Mouse (Mus musculus) frontal cortex, adult (tissue): ENCODE results near the gene Sorcs2.

ENCODE experiments used
- ATAC-seq: cut with Nextera tagmentation; 2 replicates; pipeline ENCODE4 v1.9.2; 2017; ENCODE audit warnings: mild to moderate bottlenecking, moderate library complexity, mixed read lengths; ENCODE audit not compliant: low TSS enrichment

Sorcs2 gene

GRCm38 (mm10) chr5:36003797-36004196 is 394.1 kb downstream of the Sorcs2 start:
- no peak for ATAC-seq

- ATAC-seq = no peak
These were observed 407.8 kb downstream of the Sorcs2 start for GRCm38 (mm10) chr5:35989986-35990735.

GRCm38 (mm10) chr5:35989506-35989905 is 408.4 kb downstream of the Sorcs2 start:
- ATAC-seq = no peak

DNA sequence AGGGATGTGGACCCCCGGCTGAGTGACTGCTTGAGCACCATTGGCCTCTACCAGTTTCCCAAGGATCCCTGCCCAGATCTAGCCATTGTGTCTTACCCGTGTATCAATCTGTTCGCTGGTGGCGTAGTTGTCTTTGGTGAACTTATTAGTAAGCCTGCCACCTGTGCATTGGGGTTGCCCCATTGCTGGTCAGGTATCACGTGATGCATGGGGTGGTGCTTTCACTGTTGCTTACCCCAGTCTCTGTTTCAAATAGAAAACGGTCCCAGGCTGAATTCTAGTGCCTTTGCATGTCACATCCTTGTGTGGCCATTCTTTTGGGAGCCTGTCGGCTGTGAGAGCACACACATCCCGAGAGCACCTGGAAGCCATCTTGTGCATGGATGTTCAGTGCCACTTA is 409.9 kb downstream of the Sorcs2 start:
- no peak for ATAC-seq

DNA sequence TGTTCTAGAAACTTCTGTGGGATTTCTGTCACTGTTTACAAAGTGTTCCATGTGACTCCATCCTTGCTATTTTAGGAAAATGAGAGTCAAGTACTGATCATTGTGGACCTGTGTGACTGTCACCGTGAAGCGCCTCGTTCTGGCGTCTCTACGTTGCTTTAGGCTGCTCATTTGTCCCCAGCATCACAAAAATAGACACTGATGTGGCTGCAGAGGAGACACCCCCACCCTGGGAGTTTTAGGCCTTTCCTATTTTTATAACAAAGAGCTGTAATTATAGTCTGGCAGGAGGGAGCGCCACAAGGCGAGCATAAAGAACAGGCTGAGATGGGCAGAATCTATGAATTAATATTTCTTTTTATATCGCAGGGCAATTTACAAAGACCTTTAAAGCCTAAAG is 412.3 kb downstream of the Sorcs2 start:
- ATAC-seq = peak; percentile 72

GRCm38 (mm10) chr5:35981976-35982375 is 416.0 kb downstream of the Sorcs2 start:
- ATAC-seq = peak; percentile 64

DNA sequence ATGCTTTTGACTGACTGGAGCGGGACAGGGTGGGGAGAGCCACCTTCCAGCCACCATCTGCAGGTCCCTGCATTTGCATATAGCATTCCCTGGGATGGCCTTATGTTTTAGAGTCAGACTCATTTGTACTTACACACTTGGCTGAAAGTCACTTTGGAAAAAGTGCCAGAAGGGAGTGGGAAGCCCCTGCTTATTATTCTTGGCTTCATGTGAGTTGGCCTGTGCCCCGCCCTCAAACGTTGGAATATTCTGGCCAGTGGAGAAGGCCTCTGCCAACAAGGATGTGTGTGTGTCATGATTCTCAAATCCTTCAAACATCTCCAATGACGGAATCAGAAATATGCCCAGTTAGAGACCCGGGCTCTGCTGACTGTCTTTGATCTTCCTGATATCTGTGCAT is 416.6 kb downstream of the Sorcs2 start:
- ATAC-seq = no peak

- no peak for ATAC-seq
These were observed 417.4 kb downstream of the Sorcs2 start for GRCm38 (mm10) chr5:35980542-35980941.

- peak; percentile 70; the same call in 1 of the 2 replicates for ATAC-seq
These were observed 422.3 kb downstream of the Sorcs2 start for GRCm38 (mm10) chr5:35975681-35976080.

DNA sequence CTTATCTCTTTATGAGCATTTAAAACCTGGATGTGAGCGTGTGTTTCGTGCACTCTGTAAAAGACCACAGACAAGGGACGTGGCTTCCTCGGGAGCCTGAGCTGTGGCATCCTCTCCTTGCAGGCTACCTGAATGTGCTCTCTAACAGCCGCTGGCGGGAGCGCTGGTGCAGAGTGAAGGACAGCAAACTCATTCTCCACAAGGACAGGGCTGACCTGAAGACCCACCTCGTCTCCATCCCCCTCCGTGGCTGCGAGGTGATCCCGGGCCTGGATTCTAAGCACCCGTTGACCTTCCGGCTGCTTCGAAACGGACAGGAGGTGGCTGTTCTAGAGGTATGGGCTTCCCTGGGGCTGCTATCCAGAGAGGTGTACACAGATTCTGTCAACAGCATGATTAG is 423.7 kb downstream of the Sorcs2 start:
- no peak for ATAC-seq

DNA sequence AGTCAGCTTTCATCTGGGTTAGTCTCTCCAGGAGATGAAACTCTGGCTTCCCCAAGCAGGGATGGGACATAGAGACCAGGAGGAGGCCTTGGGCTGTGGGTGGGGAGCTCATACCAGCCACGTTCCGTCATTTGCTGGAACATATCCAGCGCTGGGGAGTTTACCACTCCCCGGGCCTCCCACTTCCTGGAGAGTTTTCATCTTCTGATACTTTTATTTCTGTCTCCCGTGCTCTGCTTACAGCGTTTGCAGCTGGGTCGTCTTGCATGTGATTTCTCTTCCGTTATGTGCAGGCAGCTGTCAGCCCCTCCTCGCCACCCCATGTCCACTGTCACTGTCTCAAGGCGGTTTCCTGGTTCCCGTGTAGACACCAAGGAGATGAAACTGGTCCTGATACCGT is 424.1 kb downstream of the Sorcs2 start:
- ATAC-seq = no peak

DNA sequence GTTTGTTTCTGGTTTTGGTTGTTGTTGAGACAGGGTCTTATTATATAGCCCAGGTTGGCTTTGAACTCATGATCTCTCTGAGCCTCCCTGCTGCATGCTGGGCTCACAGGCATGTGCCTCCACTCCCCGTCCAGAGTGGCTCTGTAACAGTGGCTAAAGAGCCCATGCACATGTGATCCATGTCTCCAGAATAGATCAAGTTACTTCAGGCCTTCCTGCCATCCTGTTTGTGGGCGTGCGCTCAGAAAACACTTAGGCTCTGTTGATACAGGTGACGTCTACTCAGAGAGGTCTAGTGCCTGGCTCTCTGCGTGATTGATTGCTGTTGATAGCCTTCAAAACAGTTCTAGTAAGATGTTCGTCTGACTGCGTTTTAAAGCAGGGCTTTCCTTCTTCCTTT is 425.2 kb downstream of the Sorcs2 start:
- no peak for ATAC-seq

- ATAC-seq = 0 out of 2 replicates have a peak, but pooled peaks have one; percentile 40
These were observed 425.9 kb downstream of the Sorcs2 start for GRCm38 (mm10) chr5:35971841-35972578.

DNA sequence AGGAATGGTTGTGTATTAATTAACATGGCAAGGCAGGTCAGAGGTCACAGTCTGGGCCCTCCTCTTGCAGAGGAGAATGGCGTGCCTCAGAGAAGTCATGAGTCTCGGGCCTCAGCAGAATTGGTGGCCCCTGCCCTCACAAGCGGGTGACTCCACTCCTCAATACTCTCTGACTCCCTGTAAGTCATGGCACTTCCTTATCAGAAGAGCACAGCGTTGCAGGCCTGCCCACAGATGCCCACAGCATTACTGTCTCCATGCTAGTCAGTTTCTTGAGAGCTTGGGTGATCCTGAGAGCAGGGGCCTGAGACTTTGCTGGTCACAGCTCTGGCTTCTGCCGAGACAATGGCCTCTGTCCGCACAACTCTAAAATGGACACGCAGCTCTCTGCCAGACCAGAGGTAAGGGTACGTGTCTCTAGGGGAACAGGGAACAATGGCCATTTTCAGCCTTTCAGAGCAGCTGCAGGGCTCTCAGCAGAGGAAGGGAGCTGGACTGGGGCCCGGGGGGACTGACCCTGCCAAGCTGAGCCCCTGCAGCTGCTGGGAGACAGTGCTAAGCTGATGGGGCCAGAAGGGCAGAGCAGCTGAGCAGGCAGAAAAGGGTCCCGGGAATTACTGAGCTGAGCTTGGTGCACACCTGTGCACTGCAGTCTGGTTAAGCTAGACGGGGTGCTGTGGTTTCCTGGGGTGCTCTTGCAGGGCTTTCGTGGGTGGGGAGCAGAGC is 427.4 kb downstream of the Sorcs2 start:
- peak; percentile 56 for ATAC-seq

- no peak for ATAC-seq
These were observed 428.1 kb downstream of the Sorcs2 start for GRCm38 (mm10) chr5:35969857-35970256.
